Mouse (Mus musculus): ENCODE measurements around the gene Cox4i1. TPM values are rescaled to one million over a fixed set of nuclear protein-coding genes. Genes with fewer than 3 reads are reported as not detected.

Cox4i1 gene
- polyA plus RNA-seq, 2 experiments: 573 to 701 TPM

DNA sequence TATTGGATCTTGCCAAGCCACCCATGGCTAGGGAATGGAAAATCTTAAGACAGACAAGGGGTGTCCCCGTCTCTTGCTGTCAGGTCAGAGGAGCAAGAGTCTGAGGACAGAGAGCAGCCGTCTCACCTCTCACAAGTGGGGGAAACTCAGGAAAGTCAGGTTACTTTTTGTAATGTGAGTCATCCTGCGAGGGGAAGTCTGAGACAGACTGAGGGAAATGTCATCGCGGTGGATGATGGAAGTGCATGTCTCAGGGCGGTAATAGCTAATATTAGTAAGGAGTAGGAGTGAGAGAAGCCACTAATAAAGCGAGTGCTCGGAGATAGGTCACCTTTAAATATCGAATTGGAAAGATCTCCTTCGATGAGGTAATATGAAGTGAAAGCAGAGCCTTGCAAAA is 41.2 kb downstream of the Cox4i1 start:
- 33% methylated on average over 10 of the region's 10 CpGs for WGBS (ENCODE audit: insufficient replicate concordance)
- DNase-seq (ENCODE audit: low read depth in 3 of 3, low spot score in 3 of 3): no peak
- H3K4me2 ChIP-seq (ENCODE audit: low read depth): no peak overlapping the region
- no peaks in the 10 kb centered on the region for H3K9me3 ChIP-seq (ENCODE audit: control insufficient read depth, low read length)
- H3K4me3 ChIP-seq (ENCODE audit: insufficient read depth in 1 of 2, low read depth in 2 of 2, low read length in 2 of 2): no peak overlapping the region
- no peak overlapping the region for H3K9ac ChIP-seq (replicated peaks)
- no peaks in the 10 kb centered on the region for H3K27me3 ChIP-seq (ENCODE audit: control insufficient read depth, insufficient read depth, low read length)
- H3K4me1 ChIP-seq (replicated peaks; ENCODE audit: control insufficient read depth in 2 of 2, insufficient read depth in 2 of 2, low read length in 1 of 2): no peaks in the 10 kb centered on the region
- no peak overlapping the region for H3K27ac ChIP-seq
- no peaks in the 10 kb centered on the region for H3K36me3 ChIP-seq (replicated peaks; ENCODE audit: control insufficient read depth, insufficient read depth, low read depth)
- no peak for TF ChIP-seq EP300 (IDR thresholded peaks at IDR 0.05; ENCODE audit: low read depth)
- no peak for TF ChIP-seq CTCF (IDR thresholded peaks at IDR 0.05; ENCODE audit: low read depth)
- no peak for ATAC-seq (ENCODE audit: insufficient read depth)

DNA sequence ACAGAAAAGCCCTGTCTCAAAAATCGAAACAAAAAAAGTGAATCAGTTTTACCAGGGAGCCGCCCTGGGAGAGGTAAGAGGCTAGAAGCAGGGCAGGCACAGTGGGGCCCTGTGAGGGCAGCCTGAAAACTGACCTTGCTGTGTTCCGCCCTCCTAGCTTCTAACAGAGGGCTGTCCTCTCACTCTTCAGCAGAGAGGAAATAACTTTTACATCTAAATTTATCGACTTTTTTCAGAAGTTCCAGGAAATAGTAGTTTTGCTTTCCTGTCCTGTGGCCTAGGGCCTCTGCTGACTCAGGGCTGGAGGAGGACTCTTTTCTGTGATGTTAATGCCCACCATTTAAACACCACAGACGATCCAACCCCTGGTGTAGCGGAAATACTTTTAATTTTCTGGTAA is 47.2 kb downstream of the Cox4i1 start:
- Histone ChIP-seq H3K36me3 (replicated peaks; ENCODE audit: control insufficient read depth, insufficient read depth, low read depth) (no peaks in the 10 kb centered on the region), H3K4me1 (replicated peaks; ENCODE audit: control insufficient read depth in 2 of 2, insufficient read depth in 2 of 2, low read length in 1 of 2) (0 out of 4 replicates have a peak, but pooled peaks cover 0 to 3% of the 10 kb centered on the region in 2 experiments), H3K27me3 (ENCODE audit: control insufficient read depth, insufficient read depth, low read length) (no peaks in the 10 kb centered on the region), H3K27ac (no peak overlapping the region), H3K4me2 (ENCODE audit: low read depth) (no peak overlapping the region), H3K4me3 (ENCODE audit: insufficient read depth in 1 of 2, low read depth in 2 of 2, low read length in 2 of 2) (no peak overlapping the region), H3K9me3 (ENCODE audit: control insufficient read depth, low read length) (no peaks in the 10 kb centered on the region), H3K9ac (replicated peaks) (no peak overlapping the region)
- TF ChIP-seq EP300 (IDR thresholded peaks at IDR 0.05; ENCODE audit: low read depth): no peak
- TF ChIP-seq CTCF (IDR thresholded peaks at IDR 0.05; ENCODE audit: low read depth): no peak
- ATAC-seq (ENCODE audit: insufficient read depth) (no peak), DNase-seq (ENCODE audit: low read depth in 3 of 3, low spot score in 3 of 3) (no peak)
- 27% methylated on average over 6 of the region's 6 CpGs for WGBS (ENCODE audit: insufficient replicate concordance)

DNA sequence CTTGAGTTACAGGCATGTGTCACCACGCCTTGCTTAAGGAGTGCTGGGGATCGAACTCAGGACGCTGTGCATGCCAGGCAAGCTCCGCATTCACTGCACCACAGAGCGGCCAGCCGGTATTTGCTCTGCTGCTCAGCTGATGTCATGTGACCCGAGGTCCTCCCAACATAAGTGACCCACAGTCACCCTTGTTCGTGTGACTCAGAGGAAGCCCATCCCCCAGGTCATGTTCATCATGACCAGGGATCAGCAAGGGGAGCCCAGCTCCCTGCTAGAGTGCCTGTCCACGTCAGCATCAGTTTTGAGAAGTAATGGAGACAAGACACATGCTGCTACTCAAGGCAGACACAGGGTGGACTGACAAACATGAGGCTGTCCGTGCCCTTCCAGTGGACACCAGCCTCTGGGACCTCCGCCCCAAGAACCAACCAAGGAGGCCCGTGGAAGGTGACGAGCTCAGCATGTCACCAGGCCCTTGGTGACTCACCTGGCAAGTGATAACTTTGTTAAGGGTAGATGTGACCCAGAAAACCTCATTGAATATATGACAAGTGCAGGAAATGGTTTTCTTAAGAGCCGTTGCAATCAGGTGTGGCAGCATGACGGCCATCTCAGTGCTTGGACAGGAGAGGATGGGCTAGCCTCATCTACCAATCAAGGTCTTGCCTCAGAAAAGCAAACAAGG is 48.1 kb downstream of the Cox4i1 start:
- H3K9me3 ChIP-seq (ENCODE audit: control insufficient read depth, low read length): no peaks in the 10 kb centered on the region
- 51% methylated on average over 15 of the region's 15 CpGs for WGBS (ENCODE audit: insufficient replicate concordance)
- DNase-seq (ENCODE audit: low read depth in 3 of 3, low spot score in 3 of 3): no peak
- no peak overlapping the region for H3K4me2 ChIP-seq (ENCODE audit: low read depth)
- no peak for ATAC-seq (ENCODE audit: insufficient read depth)
- no peak overlapping the region for H3K27ac ChIP-seq
- no peaks in the 10 kb centered on the region for H3K27me3 ChIP-seq (ENCODE audit: control insufficient read depth, insufficient read depth, low read length)
- no peaks in the 10 kb centered on the region for H3K36me3 ChIP-seq (replicated peaks; ENCODE audit: control insufficient read depth, insufficient read depth, low read depth)
- H3K4me1 ChIP-seq (replicated peaks; ENCODE audit: control insufficient read depth in 2 of 2, insufficient read depth in 2 of 2, low read length in 1 of 2): 0 out of 4 replicates have a peak, but pooled peaks cover 0 to 3% of the 10 kb centered on the region in 2 experiments
- no peak overlapping the region for H3K9ac ChIP-seq (replicated peaks)
- H3K4me3 ChIP-seq (ENCODE audit: insufficient read depth in 1 of 2, low read depth in 2 of 2, low read length in 2 of 2): no peak overlapping the region
- TF ChIP-seq EP300 (IDR thresholded peaks at IDR 0.05; ENCODE audit: low read depth) (no peak), CTCF (IDR thresholded peaks at IDR 0.05; ENCODE audit: low read depth) (no peak)

DNA sequence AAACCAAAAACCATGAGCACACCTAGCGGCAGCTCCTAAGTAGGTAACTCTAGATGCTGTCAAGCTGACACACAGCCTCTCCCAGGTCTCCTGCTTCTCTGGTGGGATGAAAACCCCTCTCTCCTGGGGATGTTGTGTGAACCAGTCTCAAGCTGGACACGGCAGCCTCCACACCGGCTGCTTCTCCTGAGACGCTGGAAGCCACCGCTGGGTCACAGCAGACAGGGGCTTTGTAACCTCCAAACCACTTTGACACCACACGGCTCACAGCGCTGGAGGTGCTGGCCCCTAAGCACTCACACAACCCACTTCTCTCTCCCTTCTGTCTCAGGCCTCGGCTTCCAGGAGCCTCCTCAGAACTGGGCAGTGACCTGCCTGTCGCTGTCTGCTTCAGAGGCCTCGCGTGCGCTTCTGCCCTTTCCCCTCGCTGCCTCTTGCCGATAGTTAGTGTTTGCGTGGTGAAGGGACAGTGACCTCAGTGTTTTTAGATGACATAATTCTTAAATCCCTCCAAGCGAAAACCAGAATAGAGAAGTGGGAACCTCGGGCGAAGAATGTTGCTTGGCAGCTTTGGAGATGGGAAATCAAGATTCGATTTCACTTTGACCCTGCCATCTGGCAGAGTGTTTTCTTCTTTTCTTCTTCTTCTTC is 51.7 kb downstream of the Cox4i1 start:
- TF ChIP-seq EP300 (IDR thresholded peaks at IDR 0.05; ENCODE audit: low read depth) (no peak), CTCF (IDR thresholded peaks at IDR 0.05; ENCODE audit: low read depth) (no peak)
- no peaks in the 10 kb centered on the region for H3K36me3 ChIP-seq (replicated peaks; ENCODE audit: control insufficient read depth, insufficient read depth, low read depth)
- WGBS (ENCODE audit: insufficient replicate concordance): 48% methylated on average over 19 of the region's 19 CpGs
- H3K9me3 ChIP-seq (ENCODE audit: control insufficient read depth, low read length): no peaks in the 10 kb centered on the region
- DNase-seq (ENCODE audit: low read depth in 3 of 3, low spot score in 3 of 3) (no peak), ATAC-seq (ENCODE audit: insufficient read depth) (no peak)
- H3K27ac ChIP-seq: no peak overlapping the region
- H3K4me3 ChIP-seq (ENCODE audit: insufficient read depth in 1 of 2, low read depth in 2 of 2, low read length in 2 of 2): no peak overlapping the region
- H3K9ac ChIP-seq (replicated peaks): no peak overlapping the region
- H3K4me2 ChIP-seq (ENCODE audit: low read depth): no peak overlapping the region
- no peaks in the 10 kb centered on the region for H3K27me3 ChIP-seq (ENCODE audit: control insufficient read depth, insufficient read depth, low read length)
- H3K4me1 ChIP-seq (replicated peaks; ENCODE audit: control insufficient read depth in 2 of 2, insufficient read depth in 2 of 2, low read length in 1 of 2): 0 out of 4 replicates have a peak, but pooled peaks cover 0 to 3% of the 10 kb centered on the region in 2 experiments

DNA sequence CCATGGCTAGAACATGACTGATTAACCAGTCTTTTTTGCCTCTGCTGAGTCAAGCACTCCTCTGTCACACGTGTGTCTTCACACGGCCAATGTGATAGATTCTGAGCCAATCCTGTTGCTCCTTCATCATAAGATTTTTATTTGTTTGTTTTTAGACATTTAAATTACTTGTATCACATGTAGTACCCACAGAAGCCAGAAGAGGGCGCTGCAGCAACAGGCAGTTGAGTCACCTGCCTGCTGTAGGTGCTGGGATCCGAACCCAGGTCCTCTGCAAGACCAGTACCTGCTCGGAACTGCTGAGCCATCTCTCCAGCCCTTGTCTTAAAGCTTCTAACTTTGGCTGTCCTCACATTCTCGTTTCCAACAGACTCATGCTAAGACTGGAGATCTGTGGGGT is 55.0 kb downstream of the Cox4i1 start:
- WGBS (ENCODE audit: insufficient replicate concordance): 49% methylated on average over 6 of the region's 6 CpGs
- TF ChIP-seq EP300 (IDR thresholded peaks at IDR 0.05; ENCODE audit: low read depth): no peak
- peak; percentile 61 for TF ChIP-seq CTCF (IDR thresholded peaks at IDR 0.05; ENCODE audit: low read depth)

More for the DNA sequence above, 55.0 kb downstream of the Cox4i1 start:
- no peak overlapping the region for H3K4me2 ChIP-seq (ENCODE audit: low read depth)
- ATAC-seq (ENCODE audit: insufficient read depth): no peak
- H3K36me3 ChIP-seq (replicated peaks; ENCODE audit: control insufficient read depth, insufficient read depth, low read depth): no peaks in the 10 kb centered on the region
- H3K27ac ChIP-seq: no peak overlapping the region
- H3K9me3 ChIP-seq (ENCODE audit: control insufficient read depth, low read length): no peaks in the 10 kb centered on the region
- DNase-seq (ENCODE audit: low read depth in 3 of 3, low spot score in 3 of 3): no peak
- no peaks in the 10 kb centered on the region; a peak in 1 of 4 replicates for H3K4me1 ChIP-seq (replicated peaks; ENCODE audit: control insufficient read depth in 2 of 2, insufficient read depth in 2 of 2, low read length in 1 of 2)
- no peak overlapping the region for H3K4me3 ChIP-seq (ENCODE audit: insufficient read depth in 1 of 2, low read depth in 2 of 2, low read length in 2 of 2)
- H3K9ac ChIP-seq (replicated peaks): no peak overlapping the region
- no peaks in the 10 kb centered on the region for H3K27me3 ChIP-seq (ENCODE audit: control insufficient read depth, insufficient read depth, low read length)

Other genes with a start within 250 kb of the Cox4i1 start
- 31.5 and 37.5 TPM in 2 replicates for gene Gins2, start 78.9 kb upstream of the Cox4i1 start, polyA plus RNA-seq (2012; rRNA removed)
- gene Gins2, start 78.9 kb upstream of the Cox4i1 start, polyA plus RNA-seq (2014; fragmentation: Nextera tagmentation; extraction: Ambion mirVana): 63.4 and 63.7 TPM in 2 replicates
- gene 1190005I06Rik, start 20.6 kb upstream of the Cox4i1 start, polyA plus RNA-seq (2012; rRNA removed): 0.26 and 0.28 TPM in 2 replicates
- gene 1190005I06Rik, start 20.6 kb upstream of the Cox4i1 start, polyA plus RNA-seq (2014; fragmentation: Nextera tagmentation; extraction: Ambion mirVana): 0.86 and 1.7 TPM in 2 replicates
- 0.30 and 0.38 TPM in 2 replicates for gene Gm27021, start 143 bp upstream of the Cox4i1 start, polyA plus RNA-seq (2012; rRNA removed)
- not detected in 2 replicates for gene Gm27021, start 143 bp upstream of the Cox4i1 start, polyA plus RNA-seq (2014; fragmentation: Nextera tagmentation; extraction: Ambion mirVana)
- 40.3 and 45.5 TPM in 2 replicates for gene Emc8, start 351 bp downstream of the Cox4i1 start, polyA plus RNA-seq (2012; rRNA removed)
- gene Emc8, start 351 bp downstream of the Cox4i1 start, polyA plus RNA-seq (2014; fragmentation: Nextera tagmentation; extraction: Ambion mirVana): 122 and 125 TPM in 2 replicates
- gene Irf8, start 68.1 kb downstream of the Cox4i1 start, polyA plus RNA-seq (2012; rRNA removed): 3.3 and 4.2 TPM in 2 replicates
- gene Irf8, start 68.1 kb downstream of the Cox4i1 start, polyA plus RNA-seq (2014; fragmentation: Nextera tagmentation; extraction: Ambion mirVana): 7.2 and 8.9 TPM in 2 replicates